Mouse (Mus musculus): ENCODE results near the gene Rpl6. TPM values are rescaled to one million over a fixed set of nuclear protein-coding genes. Genes with fewer than 3 reads are reported as not detected.

Gene Rpl6
- polyA plus RNA-seq, 1 experiment from 2014 or later = 565 TPM

DNA sequence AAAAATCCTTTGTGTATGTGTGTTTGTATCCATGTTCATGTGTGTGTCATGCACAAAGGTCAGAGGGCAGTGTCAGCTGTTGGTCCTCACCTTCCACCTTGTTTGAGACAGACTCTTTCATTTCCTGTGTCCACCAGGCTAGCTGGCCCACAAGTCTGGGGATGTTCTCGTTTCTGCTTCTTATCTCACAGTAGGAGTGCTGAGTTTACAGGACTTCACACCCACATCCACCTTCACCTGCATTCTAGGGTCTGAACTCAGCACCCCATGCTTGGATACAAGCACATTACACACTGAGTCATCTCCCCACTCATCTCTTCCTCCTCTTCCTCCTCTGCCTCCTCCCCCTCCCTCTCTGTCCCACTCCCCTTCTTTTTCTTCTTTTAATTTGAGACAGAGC, 38.0 kb downstream of the Rpl6 start:
- WGBS = 17% methylated on average over 1 of the region's 1 CpGs
- H3K27ac ChIP-seq (ENCODE audit: low read length) = no peak overlapping the region
- ATAC-seq = peak; percentile 59; the same call in 1 of the 2 replicates
- H3K36me3 ChIP-seq (ENCODE audit: control insufficient read depth, insufficient read depth, low read length) = no peaks in the 10 kb centered on the region
- no peak overlapping the region for H3K9ac ChIP-seq (ENCODE audit: low read depth, low read length)
- H3K4me1 ChIP-seq (ENCODE audit: control insufficient read depth, insufficient read depth, low read length) = no peaks in the 10 kb centered on the region
- no peak overlapping the region for H3K4me2 ChIP-seq (ENCODE audit: low read depth, low read length)
- H3K9me3 ChIP-seq (ENCODE audit: control insufficient read depth, low read length) = no peaks in the 10 kb centered on the region
- no peak overlapping the region for H3K4me3 ChIP-seq (ENCODE audit: low read length)
- H3K27me3 ChIP-seq (replicated peaks; ENCODE audit: control insufficient read depth, insufficient read depth, low read length) = no peaks in the 10 kb centered on the region

DNA sequence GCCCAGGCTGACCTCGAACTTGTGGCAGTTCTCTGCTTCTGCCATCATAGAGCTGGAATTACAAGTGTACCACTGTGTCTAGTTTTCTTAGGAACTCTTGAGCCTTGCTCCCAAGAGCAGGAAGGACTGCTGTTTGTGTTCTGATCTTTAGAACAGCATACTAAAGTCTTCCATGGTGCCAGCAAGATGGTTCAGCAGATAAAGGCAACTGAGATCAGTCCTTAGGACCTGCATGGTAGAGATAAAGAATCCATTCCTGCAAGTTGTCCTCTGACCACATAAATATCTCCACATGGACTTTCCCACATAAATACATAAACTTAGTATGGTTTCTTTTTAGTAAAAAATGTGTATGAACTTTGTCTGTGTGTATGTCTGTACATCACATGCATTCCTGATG, 38.4 kb downstream of the Rpl6 start:
- Histone ChIP-seq H3K27ac (ENCODE audit: low read length) (no peak overlapping the region), H3K4me3 (ENCODE audit: low read length) (no peak overlapping the region), H3K4me1 (ENCODE audit: control insufficient read depth, insufficient read depth, low read length) (no peaks in the 10 kb centered on the region), H3K9ac (ENCODE audit: low read depth, low read length) (no peak overlapping the region), H3K4me2 (ENCODE audit: low read depth, low read length) (no peak overlapping the region), H3K9me3 (ENCODE audit: control insufficient read depth, low read length) (no peaks in the 10 kb centered on the region), H3K36me3 (ENCODE audit: control insufficient read depth, insufficient read depth, low read length) (no peaks in the 10 kb centered on the region), H3K27me3 (replicated peaks; ENCODE audit: control insufficient read depth, insufficient read depth, low read length) (no peaks in the 10 kb centered on the region)
- peak; percentile 62; the same call in 1 of the 2 replicates for ATAC-seq
- WGBS = 86% methylated on average over 1 of the region's 1 CpGs

DNA sequence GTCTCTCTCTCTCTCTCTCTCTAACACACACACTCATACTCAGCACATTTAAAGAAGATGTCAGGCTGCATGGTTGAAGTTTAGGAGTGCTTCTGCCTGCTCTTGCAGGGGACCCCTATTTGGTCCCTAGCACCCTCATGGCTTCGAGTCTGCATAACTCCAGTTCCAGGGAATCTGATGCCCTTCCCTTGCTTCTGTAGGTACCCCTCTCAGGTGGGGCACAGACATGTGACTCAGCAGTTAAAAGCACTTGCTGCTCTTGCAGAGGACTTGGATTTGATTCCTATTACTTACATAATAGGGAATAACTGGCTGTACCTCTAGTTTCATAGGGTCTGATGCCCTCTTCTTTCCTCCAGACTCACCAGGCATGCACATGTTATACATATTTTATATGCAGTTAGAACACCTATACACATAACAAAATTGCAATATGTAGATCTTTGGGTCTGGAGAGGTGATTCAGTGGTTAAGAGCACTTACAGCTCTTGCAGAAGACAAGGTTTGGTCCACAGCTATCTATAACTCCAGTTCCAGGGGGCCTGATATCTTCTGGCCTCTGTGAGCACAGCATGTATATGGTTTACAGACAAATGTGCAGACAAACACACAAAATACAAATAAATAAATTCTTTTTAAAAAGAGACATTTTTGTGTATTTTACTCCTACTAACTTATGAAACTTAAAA, 39.5 kb downstream of the Rpl6 start:
- H3K27ac ChIP-seq (ENCODE audit: low read length) = no peak overlapping the region
- H3K4me2 ChIP-seq (ENCODE audit: low read depth, low read length) = no peak overlapping the region
- H3K9ac ChIP-seq (ENCODE audit: low read depth, low read length) = no peak overlapping the region
- no peak for ATAC-seq
- no peaks in the 10 kb centered on the region for H3K9me3 ChIP-seq (ENCODE audit: control insufficient read depth, low read length)
- no peaks in the 10 kb centered on the region for H3K4me1 ChIP-seq (ENCODE audit: control insufficient read depth, insufficient read depth, low read length)
- no peaks in the 10 kb centered on the region for H3K36me3 ChIP-seq (ENCODE audit: control insufficient read depth, insufficient read depth, low read length)
- no peaks in the 10 kb centered on the region for H3K27me3 ChIP-seq (replicated peaks; ENCODE audit: control insufficient read depth, insufficient read depth, low read length)
- H3K4me3 ChIP-seq (ENCODE audit: low read length) = no peak overlapping the region
- 83% methylated on average over 1 of the region's 1 CpGs for WGBS

DNA sequence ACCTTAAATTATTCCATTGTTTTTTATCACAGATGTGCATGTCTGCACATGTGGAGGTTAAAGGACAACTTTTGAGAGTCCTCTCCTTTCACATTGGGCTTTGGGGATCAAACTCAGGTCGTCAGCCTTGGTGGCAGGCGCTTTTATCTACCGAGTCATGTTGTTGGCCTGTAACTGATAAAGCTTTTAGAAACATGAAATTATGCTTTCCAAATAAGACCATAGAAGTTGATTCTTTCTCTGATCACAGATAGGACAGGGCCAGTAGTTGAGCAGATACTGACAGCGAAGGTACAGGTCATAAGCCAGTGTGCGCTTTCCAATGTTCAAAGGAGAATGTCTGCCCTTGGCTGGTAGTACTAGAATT, 40.1 kb downstream of the Rpl6 start:
- no peak for ATAC-seq
- Histone ChIP-seq H3K27me3 (replicated peaks; ENCODE audit: control insufficient read depth, insufficient read depth, low read length) (no peaks in the 10 kb centered on the region), H3K4me3 (ENCODE audit: low read length) (no peak overlapping the region), H3K27ac (ENCODE audit: low read length) (no peak overlapping the region), H3K9ac (ENCODE audit: low read depth, low read length) (no peak overlapping the region), H3K4me2 (ENCODE audit: low read depth, low read length) (no peak overlapping the region), H3K9me3 (ENCODE audit: control insufficient read depth, low read length) (no peaks in the 10 kb centered on the region), H3K4me1 (ENCODE audit: control insufficient read depth, insufficient read depth, low read length) (no peaks in the 10 kb centered on the region), H3K36me3 (ENCODE audit: control insufficient read depth, insufficient read depth, low read length) (no peaks in the 10 kb centered on the region)
- WGBS = 88% methylated on average over 5 of the region's 5 CpGs

DNA sequence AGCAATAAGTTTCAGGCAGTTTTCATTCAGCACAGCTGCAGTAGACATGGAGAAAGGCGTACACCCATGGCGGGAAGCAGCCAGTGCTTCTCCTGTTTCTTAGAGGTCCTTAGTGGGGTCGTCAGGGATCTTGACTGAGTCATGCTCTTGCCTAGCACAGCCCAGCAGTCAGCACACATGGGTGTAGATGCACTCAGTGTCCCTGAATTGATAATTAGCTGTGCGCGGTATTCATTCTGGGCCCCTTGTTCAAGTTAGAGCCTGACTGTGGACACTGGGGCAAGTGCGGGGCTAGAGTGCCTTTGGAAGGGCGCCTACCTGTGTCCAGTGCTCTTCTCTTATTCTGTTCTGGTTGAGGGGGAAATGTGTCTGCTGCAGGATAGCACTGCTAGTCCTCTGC, 40.9 kb downstream of the Rpl6 start:
- Histone ChIP-seq H3K27me3 (replicated peaks; ENCODE audit: control insufficient read depth, insufficient read depth, low read length) (no peaks in the 10 kb centered on the region), H3K36me3 (ENCODE audit: control insufficient read depth, insufficient read depth, low read length) (no peaks in the 10 kb centered on the region), H3K4me3 (ENCODE audit: low read length) (no peak overlapping the region), H3K4me1 (ENCODE audit: control insufficient read depth, insufficient read depth, low read length) (no peaks in the 10 kb centered on the region), H3K9ac (ENCODE audit: low read depth, low read length) (no peak overlapping the region), H3K4me2 (ENCODE audit: low read depth, low read length) (no peak overlapping the region), H3K27ac (ENCODE audit: low read length) (no peak overlapping the region), H3K9me3 (ENCODE audit: control insufficient read depth, low read length) (no peaks in the 10 kb centered on the region)
- no peak for ATAC-seq
- 82% methylated on average over 7 of the region's 7 CpGs for WGBS

DNA sequence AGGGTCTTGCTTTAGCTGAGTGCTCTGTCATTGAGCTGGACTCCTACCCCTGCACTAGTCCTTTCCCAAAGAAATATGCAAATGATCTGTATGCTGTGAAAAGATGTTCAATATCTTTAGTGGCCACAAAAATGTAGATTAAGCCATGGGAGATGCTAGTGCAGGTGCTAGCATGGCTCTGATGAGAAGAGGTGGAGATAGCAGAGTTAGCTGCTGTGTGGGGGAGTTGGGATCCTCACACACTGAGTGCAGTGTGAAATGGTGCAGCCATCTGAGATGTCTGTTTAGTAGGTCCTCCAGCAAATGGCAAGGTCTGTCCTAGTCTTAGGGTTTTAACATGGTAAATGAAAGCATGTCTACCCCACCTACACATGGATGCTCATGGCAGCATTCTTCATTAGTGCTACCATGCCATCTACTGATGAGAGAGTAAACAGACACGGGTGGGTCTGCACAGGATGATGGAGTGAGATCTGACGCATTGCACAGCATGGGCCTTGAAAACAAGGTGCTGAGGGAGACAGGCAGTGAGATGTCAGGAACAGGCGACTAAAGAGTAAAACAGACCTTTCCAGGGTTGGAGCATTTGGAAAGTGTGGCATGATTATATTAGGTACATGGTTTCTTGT, 44.6 kb downstream of the Rpl6 start:
- Histone ChIP-seq H3K4me3 (ENCODE audit: low read length) (no peak overlapping the region), H3K9ac (ENCODE audit: low read depth, low read length) (no peak overlapping the region), H3K4me1 (ENCODE audit: control insufficient read depth, insufficient read depth, low read length) (no peaks in the 10 kb centered on the region), H3K36me3 (ENCODE audit: control insufficient read depth, insufficient read depth, low read length) (no peaks in the 10 kb centered on the region; the same call in 1 of the 2 replicates), H3K4me2 (ENCODE audit: low read depth, low read length) (no peak overlapping the region), H3K9me3 (ENCODE audit: control insufficient read depth, low read length) (no peaks in the 10 kb centered on the region), H3K27me3 (replicated peaks; ENCODE audit: control insufficient read depth, insufficient read depth, low read length) (no peaks in the 10 kb centered on the region), H3K27ac (ENCODE audit: low read length) (no peak overlapping the region)
- 71% methylated on average over 3 of the region's 3 CpGs for WGBS
- no peak for ATAC-seq

DNA sequence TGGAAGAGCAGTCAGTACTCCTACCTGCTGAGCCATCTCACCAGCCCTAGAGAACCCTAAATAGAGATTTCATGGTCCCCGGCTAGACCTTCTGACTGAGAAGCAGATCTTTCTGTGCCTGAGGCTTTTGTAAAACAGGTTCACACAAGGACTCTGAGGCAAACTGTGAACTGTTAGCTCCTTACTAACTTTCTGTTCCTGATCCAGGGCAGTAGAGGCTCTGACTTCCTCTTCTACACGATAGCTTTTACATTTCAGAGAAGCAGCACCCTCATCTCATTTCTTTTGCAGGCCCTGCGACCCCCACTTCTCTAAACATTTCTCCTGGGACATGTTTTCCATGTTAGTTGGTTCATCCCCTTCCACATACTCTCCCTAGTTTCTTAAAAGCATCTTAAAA, 45.4 kb downstream of the Rpl6 start:
- Histone ChIP-seq H3K27me3 (replicated peaks; ENCODE audit: control insufficient read depth, insufficient read depth, low read length) (no peaks in the 10 kb centered on the region), H3K4me2 (ENCODE audit: low read depth, low read length) (no peak overlapping the region), H3K9me3 (ENCODE audit: control insufficient read depth, low read length) (no peaks in the 10 kb centered on the region), H3K27ac (ENCODE audit: low read length) (no peak overlapping the region), H3K9ac (ENCODE audit: low read depth, low read length) (no peak overlapping the region), H3K36me3 (ENCODE audit: control insufficient read depth, insufficient read depth, low read length) (no peaks in the 10 kb centered on the region; the same call in 1 of the 2 replicates), H3K4me3 (ENCODE audit: low read length) (no peak overlapping the region), H3K4me1 (ENCODE audit: control insufficient read depth, insufficient read depth, low read length) (no peaks in the 10 kb centered on the region)
- ATAC-seq = no peak
- WGBS = 90% methylated on average over 3 of the region's 3 CpGs

DNA sequence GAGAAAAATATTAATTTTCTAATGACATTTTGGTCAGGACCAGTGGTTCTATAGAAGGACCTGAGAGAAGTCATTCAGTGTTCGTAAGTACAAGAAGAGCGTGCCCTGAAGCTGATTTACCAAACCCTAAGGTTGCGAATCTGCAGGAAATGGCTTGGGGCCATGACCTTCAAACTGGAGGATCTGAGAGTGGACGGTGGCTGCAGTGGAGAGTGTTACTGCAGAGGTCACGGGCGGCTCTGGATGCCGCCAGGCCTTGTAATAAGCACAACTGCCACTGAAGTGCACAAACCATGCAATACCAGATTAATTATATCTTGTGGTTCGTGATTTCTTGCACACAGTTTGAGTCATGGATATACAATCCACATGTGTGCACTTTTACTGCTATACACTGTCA, 47.5 kb downstream of the Rpl6 start:
- H3K27me3 ChIP-seq (replicated peaks; ENCODE audit: control insufficient read depth, insufficient read depth, low read length) = no peaks in the 10 kb centered on the region
- no peak overlapping the region for H3K27ac ChIP-seq (ENCODE audit: low read length)
- ATAC-seq = no peak
- no peak overlapping the region for H3K4me3 ChIP-seq (ENCODE audit: low read length)
- H3K4me1 ChIP-seq (ENCODE audit: control insufficient read depth, insufficient read depth, low read length) = no peaks in the 10 kb centered on the region
- H3K9me3 ChIP-seq (ENCODE audit: control insufficient read depth, low read length) = no peaks in the 10 kb centered on the region
- 60% methylated on average over 8 of the region's 8 CpGs for WGBS
- peaks cover 3% of the 10 kb centered on the region; the same call in 1 of the 2 replicates for H3K36me3 ChIP-seq (ENCODE audit: control insufficient read depth, insufficient read depth, low read length)
- no peak overlapping the region for H3K4me2 ChIP-seq (ENCODE audit: low read depth, low read length)
- H3K9ac ChIP-seq (ENCODE audit: low read depth, low read length) = no peak overlapping the region

DNA sequence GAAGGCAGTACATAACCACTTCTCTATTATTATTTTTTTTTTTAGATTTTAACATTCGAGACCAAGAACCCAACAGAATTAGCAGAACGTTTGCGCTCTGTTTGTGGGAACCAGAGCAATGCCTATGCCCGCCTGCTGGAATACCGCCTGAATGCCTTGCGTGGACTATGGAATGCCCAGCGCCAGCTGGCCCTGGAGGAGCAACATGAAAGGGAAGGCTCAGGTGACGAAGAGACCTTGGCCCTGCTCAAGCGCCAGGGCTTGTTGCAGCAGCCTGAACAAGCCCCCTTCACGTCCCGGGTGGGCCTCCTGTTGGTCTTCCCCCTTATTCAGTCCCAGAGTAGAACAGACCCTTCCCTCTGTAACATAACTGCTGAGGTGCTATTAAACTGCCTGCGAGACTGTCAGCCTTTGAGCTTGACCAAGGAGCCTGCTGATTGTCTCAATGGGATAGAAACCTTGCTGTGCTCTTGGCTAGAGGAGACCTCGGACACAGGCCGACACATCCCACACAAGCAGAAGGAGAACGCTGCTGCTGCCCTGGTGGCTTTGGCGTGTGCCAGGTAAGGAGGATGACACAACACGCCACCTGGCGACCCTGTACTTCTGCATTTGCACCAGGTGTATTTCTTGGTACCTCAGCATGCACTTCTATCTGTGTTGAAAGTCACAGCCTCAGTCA, 49.7 kb downstream of the Rpl6 start:
- Histone ChIP-seq H3K4me1 (ENCODE audit: control insufficient read depth, insufficient read depth, low read length) (no peaks in the 10 kb centered on the region), H3K27ac (ENCODE audit: low read length) (no peak overlapping the region), H3K4me2 (ENCODE audit: low read depth, low read length) (no peak overlapping the region), H3K36me3 (ENCODE audit: control insufficient read depth, insufficient read depth, low read length) (peaks cover 3% of the 10 kb centered on the region; the same call in 1 of the 2 replicates), H3K9me3 (ENCODE audit: control insufficient read depth, low read length) (no peaks in the 10 kb centered on the region), H3K27me3 (replicated peaks; ENCODE audit: control insufficient read depth, insufficient read depth, low read length) (no peaks in the 10 kb centered on the region), H3K4me3 (ENCODE audit: low read length) (no peak overlapping the region), H3K9ac (ENCODE audit: low read depth, low read length) (no peak overlapping the region)
- no peak for ATAC-seq
- 89% methylated on average over 18 of the region's 18 CpGs for WGBS
